Mouse (Mus musculus): Measurements from ENCODE around the gene Ldb2.

Ldb2 gene

GRCm38 (mm10) chr5:44799053-44799860 is at the start of gene Ldb2:
Gene Ldb2, minus strand, starts transcription at chr5:44799680.
- no peak for DNase-seq (ENCODE audit: low read depth in 1 of 2, low spot score in 2 of 2)

- no peak for DNase-seq (ENCODE audit: low read depth in 1 of 2, low spot score in 2 of 2)
Observed at GRCm38 (mm10) chr5:44831287-44831686, 31.8 kb upstream of the Ldb2 start.

- no peak for DNase-seq (ENCODE audit: low read depth in 1 of 2, low spot score in 2 of 2)
Observed at GRCm38 (mm10) chr5:44815506-44815905, 16.0 kb upstream of the Ldb2 start.

- no peak for DNase-seq (ENCODE audit: low read depth in 1 of 2, low spot score in 2 of 2)
Observed at GRCm38 (mm10) chr5:44805960-44806359, 6.5 kb upstream of the Ldb2 start.

- DNase-seq (ENCODE audit: low read depth in 1 of 2, low spot score in 2 of 2), result no peak
Observed at GRCm38 (mm10) chr5:44801100-44801499, 1.6 kb upstream of the Ldb2 start.

- DNase-seq (ENCODE audit: low read depth in 1 of 2, low spot score in 2 of 2), result no peak
Observed at GRCm38 (mm10) chr5:44799861-44800260, 381 bp upstream of the Ldb2 start.

GRCm38 (mm10) chr5:44798493-44798892 is 987 bp downstream of the Ldb2 start:
- no peak for DNase-seq (ENCODE audit: low read depth in 1 of 2, low spot score in 2 of 2)

GRCm38 (mm10) chr5:44798056-44798455 is 1.4 kb downstream of the Ldb2 start:
- DNase-seq (ENCODE audit: low read depth in 1 of 2, low spot score in 2 of 2), result no peak

- no peak for DNase-seq (ENCODE audit: low read depth in 1 of 2, low spot score in 2 of 2)
Observed at GRCm38 (mm10) chr5:44784591-44784990, 14.9 kb downstream of the Ldb2 start.

- DNase-seq (ENCODE audit: low read depth in 1 of 2, low spot score in 2 of 2), result no peak
Observed at GRCm38 (mm10) chr5:44779340-44779739, 20.1 kb downstream of the Ldb2 start.

GRCm38 (mm10) chr5:44768472-44768871 is 31.0 kb downstream of the Ldb2 start:
- no peak for DNase-seq (ENCODE audit: low read depth in 1 of 2, low spot score in 2 of 2)

- DNase-seq (ENCODE audit: low read depth in 1 of 2, low spot score in 2 of 2), result no peak
Observed at GRCm38 (mm10) chr5:44764911-44765310, 34.6 kb downstream of the Ldb2 start.

- DNase-seq (ENCODE audit: low read depth in 1 of 2, low spot score in 2 of 2), result no peak
Observed at GRCm38 (mm10) chr5:44759178-44759577, 40.3 kb downstream of the Ldb2 start.

GRCm38 (mm10) chr5:44754156-44754910 is 45.1 kb downstream of the Ldb2 start:
- no peak for DNase-seq (ENCODE audit: low read depth in 1 of 2, low spot score in 2 of 2)

GRCm38 (mm10) chr5:44745706-44746105 is 53.8 kb downstream of the Ldb2 start:
- no peak for DNase-seq (ENCODE audit: low read depth in 1 of 2, low spot score in 2 of 2)

GRCm38 (mm10) chr5:44736366-44736765 is 63.1 kb downstream of the Ldb2 start:
- no peak for DNase-seq (ENCODE audit: low read depth in 1 of 2, low spot score in 2 of 2)

- no peak for DNase-seq (ENCODE audit: low read depth in 1 of 2, low spot score in 2 of 2)
Observed at GRCm38 (mm10) chr5:44734131-44734723, 65.3 kb downstream of the Ldb2 start.

- DNase-seq (ENCODE audit: low read depth in 1 of 2, low spot score in 2 of 2), result no peak
Observed at GRCm38 (mm10) chr5:44729646-44730310, 69.7 kb downstream of the Ldb2 start.

- no peak for DNase-seq (ENCODE audit: low read depth in 1 of 2, low spot score in 2 of 2)
Observed at GRCm38 (mm10) chr5:44727995-44728394, 71.5 kb downstream of the Ldb2 start.

- no peak for DNase-seq (ENCODE audit: low read depth in 1 of 2, low spot score in 2 of 2)
Observed at GRCm38 (mm10) chr5:44726546-44727476, 72.7 kb downstream of the Ldb2 start.

Measured in monocyte, adult 2 months (primary cell).